Mouse (Mus musculus) urinary bladder, adult 18-20 months (tissue): ENCODE data around the gene Nomo1.
A peak's percentile ranks its signal among the peaks of the same experiment; 100 is the strongest.

Experiments used
- DNase-seq, 2 experiments: peaks; one replicate each; pipeline ENCODE4 v3.0.0; 2022; ENCODE audit warnings: low spot score in 2 of 2, mixed read lengths in 2 of 2

Gene Nomo1

GRCm38 (mm10) chr7:46033109-46033869, at the start of gene Nomo1:
Gene Nomo1 (plus strand): TSS chr7:46033698.
- peak; percentile 95 to 100 for DNase-seq

GRCm38 (mm10) chr7:45986893-45987292, 46.6 kb upstream of the Nomo1 start:
- no peak for DNase-seq

DNA sequence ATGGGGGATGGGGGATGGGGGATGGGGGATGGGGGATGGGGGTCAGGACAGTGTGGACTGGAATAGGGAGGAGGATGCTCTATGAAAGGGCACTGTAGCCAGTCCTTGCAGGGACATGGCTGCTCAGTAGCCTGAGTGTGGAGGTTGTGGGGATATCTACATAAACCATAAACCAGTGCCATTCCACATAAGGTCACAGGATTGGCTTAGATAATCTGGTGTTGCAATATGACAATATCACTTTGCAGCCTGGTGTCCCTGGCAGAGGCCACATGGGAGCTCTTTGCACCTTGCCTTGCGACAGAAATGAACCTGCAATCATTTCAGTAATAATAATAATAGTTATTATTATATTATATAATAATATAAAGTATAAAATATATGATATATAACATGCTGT, 45.2 kb upstream of the Nomo1 start:
- no peak for DNase-seq

DNA sequence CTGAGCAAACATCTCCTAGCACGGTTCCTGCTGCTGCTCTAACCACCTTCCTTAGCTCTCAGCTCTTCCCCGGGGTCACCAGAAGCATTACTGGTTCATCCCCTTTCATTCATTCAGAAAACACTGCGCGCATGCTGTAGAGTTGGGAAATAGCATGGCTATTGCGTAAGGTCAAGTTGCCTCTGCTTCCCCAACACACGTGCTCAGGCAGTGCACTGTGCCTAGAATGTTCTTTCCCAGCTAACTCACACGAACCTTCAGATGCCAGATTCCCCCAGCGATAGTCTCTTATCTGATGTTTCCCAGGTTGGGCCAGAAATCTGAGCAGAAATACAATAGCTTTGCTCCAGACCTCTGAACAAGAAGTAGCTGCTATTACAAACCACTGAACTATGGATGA, 41.0 kb upstream of the Nomo1 start:
- no peak for DNase-seq

DNA sequence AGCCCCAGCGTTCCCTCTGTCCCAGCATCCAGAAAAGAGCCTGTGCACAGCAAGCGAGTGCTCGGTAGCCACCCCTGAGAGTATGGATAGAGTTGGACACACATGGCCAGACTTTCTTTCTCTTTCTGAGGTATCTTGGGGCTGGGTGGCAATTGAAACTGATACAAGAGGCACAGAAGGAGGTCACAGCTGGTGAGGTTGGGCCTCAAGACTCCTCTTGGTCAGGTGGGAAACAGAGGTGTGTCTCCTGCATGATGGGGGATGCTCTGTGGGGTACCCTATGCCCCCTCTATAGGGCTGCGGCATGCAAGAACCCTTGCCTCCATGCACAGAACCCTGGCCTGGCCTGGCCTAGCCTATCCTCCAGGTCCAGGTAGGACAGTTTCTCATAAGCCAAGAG, 32.9 kb upstream of the Nomo1 start:
- DNase-seq, result no peak

- no peak for DNase-seq
These were observed 30.8 kb upstream of the Nomo1 start for GRCm38 (mm10) chr7:46002748-46003147.

GRCm38 (mm10) chr7:46009578-46009977, 23.9 kb upstream of the Nomo1 start:
- DNase-seq, result peak in 1 of 2 experiments; percentile 46

DNA sequence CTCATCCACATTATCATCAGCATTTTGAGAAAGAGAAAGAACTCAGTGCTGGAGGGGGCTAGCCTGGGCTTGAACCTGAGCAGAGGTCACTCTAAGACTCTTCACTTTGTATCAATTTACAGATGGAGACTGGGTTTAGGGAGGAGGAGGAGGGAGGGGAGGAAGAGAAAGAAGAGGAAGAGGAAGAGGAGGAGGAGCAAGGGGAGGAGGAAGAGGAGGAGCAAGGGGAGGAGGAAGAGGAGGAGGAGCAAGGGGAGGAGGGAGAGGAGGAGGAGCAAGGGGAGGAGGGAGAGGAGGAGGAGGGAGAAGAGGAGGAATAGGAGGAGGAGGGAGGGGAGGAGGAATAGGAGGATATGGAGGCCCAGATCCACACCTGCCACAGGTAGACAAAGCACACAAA, 21.4 kb upstream of the Nomo1 start:
- DNase-seq, result no peak

GRCm38 (mm10) chr7:46013266-46014010, 20.1 kb upstream of the Nomo1 start:
- no peak for DNase-seq

DNA sequence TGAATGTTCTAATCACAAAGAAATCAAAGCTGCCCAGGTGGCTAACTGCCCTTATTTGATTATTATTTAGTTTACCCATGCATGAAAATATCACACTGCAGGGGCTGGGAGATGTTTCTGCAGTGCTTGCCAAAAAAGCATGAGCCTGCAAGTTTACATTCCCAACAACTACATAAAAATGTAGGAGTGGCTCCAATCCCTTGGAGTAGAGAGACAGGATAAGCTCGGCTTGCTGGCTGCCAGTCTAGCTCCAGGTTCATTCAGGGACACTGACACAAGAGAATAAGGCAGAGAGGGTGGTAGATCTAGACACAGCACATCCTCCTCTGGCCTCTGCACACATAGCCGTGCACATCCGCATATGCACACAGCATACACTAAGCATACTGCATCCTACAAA, 13.9 kb upstream of the Nomo1 start:
- DNase-seq, result no peak

DNA sequence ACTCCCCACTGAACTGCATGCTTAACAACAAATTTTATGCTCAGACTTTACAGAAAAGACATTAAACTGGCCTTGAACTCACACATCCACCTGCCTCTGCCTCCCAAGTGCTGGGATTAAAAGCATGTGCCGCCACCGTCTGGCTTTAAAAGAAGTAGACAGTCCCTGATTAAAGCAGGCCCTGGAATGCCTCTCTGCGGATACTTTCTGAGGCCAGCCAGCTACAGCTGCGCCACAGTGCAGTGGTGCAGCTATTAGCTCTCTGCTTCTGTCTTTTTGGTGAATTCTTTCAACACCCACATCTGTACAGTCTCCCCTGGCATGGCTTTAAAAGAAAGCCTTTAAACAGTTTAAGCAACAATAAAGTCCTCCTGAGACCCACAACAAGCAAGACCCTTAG, 11.5 kb upstream of the Nomo1 start:
- no peak for DNase-seq

DNA sequence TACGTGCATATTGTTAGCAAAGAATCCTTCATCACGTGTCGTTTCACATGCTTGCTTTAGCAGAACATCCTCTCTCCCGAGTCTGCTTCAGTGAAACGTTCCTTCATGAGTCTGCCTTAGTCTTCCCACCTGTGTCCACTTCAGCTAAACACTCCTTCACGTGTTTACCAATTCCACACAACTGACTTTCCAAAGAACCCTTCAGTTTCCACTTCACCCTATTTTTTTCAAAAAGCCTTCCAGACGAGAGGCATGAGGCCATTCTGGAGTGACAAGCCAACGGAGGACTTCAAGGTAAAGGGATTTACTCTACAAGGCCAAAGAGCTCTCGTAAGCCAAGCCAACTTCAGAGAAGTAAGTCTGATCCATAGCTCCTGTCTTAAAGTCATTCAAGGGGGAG, 8.1 kb upstream of the Nomo1 start:
- no peak for DNase-seq

DNA sequence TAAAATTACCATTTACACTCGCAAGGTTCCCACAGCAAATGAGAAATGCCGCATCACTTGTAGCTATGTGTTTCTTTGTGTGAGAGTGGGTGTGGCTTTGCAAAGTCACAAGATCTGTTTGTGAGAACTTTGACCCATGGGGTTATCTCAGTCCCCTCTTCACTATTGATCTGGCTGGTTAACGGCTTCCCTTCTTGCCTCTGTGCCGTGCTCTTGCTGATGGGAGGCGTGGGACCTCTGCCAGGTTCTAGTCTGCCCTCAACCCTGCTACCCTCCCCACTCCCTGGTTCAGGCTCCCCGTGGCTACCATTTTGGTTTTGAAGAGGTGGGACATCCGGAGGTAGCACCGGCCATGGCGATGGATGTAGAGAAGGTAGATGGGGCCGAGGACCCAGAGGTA, 4.8 kb upstream of the Nomo1 start:
- DNase-seq, result no peak

- no peak for DNase-seq
These were observed 4.0 kb upstream of the Nomo1 start for GRCm38 (mm10) chr7:46029299-46030144.

DNA sequence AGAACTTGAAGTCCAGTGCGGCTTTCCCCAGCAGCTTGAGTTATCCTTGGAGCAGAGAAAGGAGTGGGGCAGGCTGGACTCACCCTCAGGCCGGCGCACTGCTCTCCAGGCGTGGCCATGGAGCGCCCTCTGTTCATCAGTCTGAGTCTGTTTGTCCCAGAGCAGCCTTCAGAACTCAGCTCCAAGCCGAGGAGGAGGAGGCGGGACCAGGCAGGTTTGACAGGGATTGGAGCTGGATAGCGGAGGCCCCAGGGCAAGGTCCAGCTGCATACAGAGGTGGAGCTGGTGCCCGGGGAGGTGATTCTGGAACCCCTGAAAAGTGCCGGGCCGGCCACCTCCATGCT, 3.4 kb upstream of the Nomo1 start, which contains the start of gene Abcc6:
Abcc6 (minus strand) TSS at position 158 of the 344 bp plus-strand sequence.
- DNase-seq, result peak in 1 of 2 experiments; percentile 12

DNA sequence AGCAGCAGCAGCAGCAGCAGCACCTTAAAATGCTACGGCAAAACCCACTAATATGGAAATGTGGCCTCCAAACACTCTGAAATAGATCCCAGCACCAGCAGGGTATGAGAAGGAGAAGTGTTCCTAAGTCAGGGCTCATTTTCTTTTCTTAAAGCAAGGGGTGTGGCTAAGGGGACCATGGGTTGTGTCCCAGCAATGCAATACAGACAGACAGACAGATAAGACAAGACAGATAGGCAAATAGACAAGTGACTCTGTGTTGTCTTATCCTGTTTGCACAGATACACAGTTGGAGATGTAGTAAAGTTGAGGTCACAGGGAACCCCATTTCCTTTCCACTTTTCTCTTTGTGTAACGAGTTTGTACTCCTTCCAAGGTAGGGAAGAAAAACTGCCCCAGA, 2.4 kb upstream of the Nomo1 start:
- no peak for DNase-seq

DNA sequence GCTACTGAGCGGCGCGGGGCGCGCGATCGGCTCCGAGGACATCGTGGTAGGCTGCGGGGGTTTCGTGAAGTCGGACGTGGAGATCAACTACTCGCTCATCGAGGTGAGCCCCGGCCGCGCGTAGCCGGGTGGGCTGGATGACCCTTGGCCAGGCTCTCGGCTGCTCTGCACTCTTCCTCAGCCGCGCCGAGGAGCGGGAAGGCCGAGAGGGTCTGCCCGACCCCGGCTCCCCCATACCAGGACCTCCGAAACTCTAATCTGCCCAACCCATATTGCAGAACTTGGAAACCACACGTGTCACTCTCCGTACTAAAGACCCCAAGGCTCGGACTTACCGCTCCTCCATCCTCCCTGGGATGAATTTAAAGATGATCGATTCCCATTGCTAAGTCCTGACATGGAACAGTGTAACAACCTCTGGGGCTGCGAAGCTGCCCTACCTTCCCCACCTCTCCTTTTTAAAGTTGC, 406 bp downstream of the Nomo1 start:
- DNase-seq, result no peak

GRCm38 (mm10) chr7:46034991-46035390, 1.5 kb downstream of the Nomo1 start:
- DNase-seq, result no peak

DNA sequence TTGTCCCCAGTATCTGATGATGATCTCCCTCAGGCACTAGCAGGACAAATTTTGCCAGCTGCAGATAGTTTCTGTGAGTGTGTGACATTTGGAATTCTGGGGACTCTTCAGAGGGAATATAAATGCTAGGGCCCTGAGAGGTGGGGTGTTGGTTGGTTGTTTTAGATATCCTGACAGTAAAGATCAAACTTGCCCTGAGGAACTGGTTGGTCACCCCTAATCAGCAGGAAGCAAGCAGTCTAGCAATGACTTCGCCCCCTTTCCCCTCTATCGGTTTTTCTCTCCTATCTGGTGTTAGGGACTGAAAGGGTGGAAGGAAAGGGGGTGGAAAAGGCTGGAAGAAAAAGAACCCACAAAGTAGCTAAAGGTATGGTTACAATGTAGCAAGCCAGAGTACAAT, 2.0 kb downstream of the Nomo1 start:
- no peak for DNase-seq

DNA sequence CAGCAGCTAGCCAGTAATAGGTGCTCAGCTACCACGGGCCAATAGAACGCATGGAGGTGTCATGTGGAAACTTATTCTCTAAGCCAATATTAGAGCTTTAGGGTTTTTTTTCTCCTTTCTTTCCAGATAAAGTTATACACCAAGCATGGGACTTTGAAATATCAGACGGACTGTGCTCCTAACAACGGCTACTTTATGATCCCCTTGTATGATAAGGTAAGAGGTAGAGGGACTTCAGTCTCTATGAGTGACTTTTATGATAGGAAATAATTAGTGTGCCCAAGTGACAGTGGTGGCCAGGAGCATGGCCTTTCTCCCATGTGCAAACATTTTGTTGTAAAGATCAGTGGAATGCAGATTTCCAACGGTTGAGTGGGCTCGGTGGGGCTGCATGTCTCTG, 3.9 kb downstream of the Nomo1 start:
- no peak for DNase-seq

DNA sequence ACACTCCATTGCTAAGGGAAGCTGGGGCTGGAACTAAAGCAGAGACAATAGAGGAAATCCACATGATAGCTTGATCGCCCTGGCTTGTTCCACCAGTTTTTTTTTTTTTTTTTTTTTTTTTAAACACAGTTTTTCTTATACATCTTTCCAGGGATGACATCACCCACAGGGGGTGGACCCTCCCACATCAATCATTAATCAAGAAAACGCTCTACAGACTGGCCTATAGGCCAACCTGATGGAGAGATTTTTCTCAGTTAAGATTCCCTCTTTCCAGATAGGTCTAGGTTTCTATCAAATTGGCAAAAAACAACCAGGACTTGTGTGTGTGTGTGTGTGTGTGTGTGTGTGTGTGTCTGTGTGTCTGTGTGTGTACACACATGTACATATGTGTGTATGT, 6.4 kb downstream of the Nomo1 start:
- DNase-seq, result no peak

- no peak for DNase-seq
These were observed 10.6 kb downstream of the Nomo1 start for GRCm38 (mm10) chr7:46044106-46044505.
